Mouse (Mus musculus) myocyte (in vitro differentiated cells): ENCODE measurements around the gene Gm10803. TPM values are rescaled to one million over a fixed set of nuclear protein-coding genes. Genes with fewer than 3 reads are reported as not detected.
"Not testable (repeated sequence)": the region's sequence is repeated elsewhere in the genome, so short reads cannot be mapped to it uniquely, and the experiment has no call there.

ENCODE experiments used
- H3K27me3 ChIP-seq: one replicate; pipeline ENCODE4 v1.6.1; 2011; ENCODE audit not compliant: control insufficient read depth, insufficient read depth, insufficient read length
- H3K36me3 ChIP-seq: one replicate; pipeline ENCODE4 v1.6.1; 2011; ENCODE audit not compliant: control insufficient read depth, insufficient read depth
- H3K4me2 ChIP-seq: one replicate; pipeline ENCODE4 v1.6.1; 2011; ENCODE audit warnings: low read depth, control low read depth
- H3K4me3 ChIP-seq: one replicate; pipeline ENCODE4 v1.5.1; 2011; ENCODE audit warnings: mild to moderate bottlenecking, control low read depth, moderate library complexity
- H3K79me2 ChIP-seq: one replicate; pipeline ENCODE4 v1.6.1; 2011; ENCODE audit not compliant: control insufficient read depth, insufficient read depth
- H3ac ChIP-seq: one replicate; pipeline ENCODE4 v1.6.1; 2011; ENCODE audit not compliant: control insufficient read depth, insufficient read length
- CEBPB ChIP-seq: IDR thresholded peaks from 2 replicates; pipeline ENCODE4 v1.6.1; 2011; ENCODE audit warnings: mild to moderate bottlenecking, moderate library complexity; ENCODE audit not compliant: poor library complexity, insufficient read depth, severe bottlenecking
- E2F4 ChIP-seq: IDR thresholded peaks from one replicate; pipeline ENCODE4 v1.6.1; 2011; ENCODE audit warnings: mild to moderate bottlenecking, control low read depth, moderate library complexity; ENCODE audit not compliant: insufficient read depth
- MAX ChIP-seq: IDR thresholded peaks from one replicate; pipeline ENCODE4 v1.6.1; 2011; ENCODE audit warnings: low read depth, mild to moderate bottlenecking, control low read depth
- MYOD1 ChIP-seq, 3 experiments: IDR thresholded peaks; one replicate each; pipeline ENCODE4 v1.6.1; 2011; ENCODE audit warnings: control low read depth in 2 of 3, low read depth in 2 of 3, mild to moderate bottlenecking in 2 of 3, moderate library complexity in 1 of 3; ENCODE audit not compliant: insufficient read length in 2 of 3, control insufficient read depth in 1 of 3
- MYOG ChIP-seq, 3 experiments: IDR thresholded peaks; one replicate each; pipeline ENCODE4 v1.6.1; 2011; ENCODE audit warnings: control low read depth in 2 of 3, low read depth in 2 of 3, mild to moderate bottlenecking in 2 of 3; ENCODE audit not compliant: insufficient read length in 2 of 3, control insufficient read depth in 1 of 3, insufficient read depth in 1 of 3
- POLR2A ChIP-seq: IDR thresholded peaks from one replicate; pipeline ENCODE4 v1.6.1; 2011; ENCODE audit warnings: low read depth, mild to moderate bottlenecking, control low read depth, moderate library complexity; ENCODE audit not compliant: insufficient read length
- POLR2AphosphoS2 ChIP-seq: IDR thresholded peaks from one replicate; pipeline ENCODE4 v1.6.1; 2011; ENCODE audit warnings: low read depth, control low read depth; ENCODE audit not compliant: insufficient read length
- REST ChIP-seq: IDR thresholded peaks from one replicate; pipeline ENCODE4 v1.6.1; 2011; ENCODE audit warnings: mild to moderate bottlenecking, control low read depth, moderate library complexity; ENCODE audit not compliant: insufficient read depth, insufficient read length
- SRF ChIP-seq: IDR thresholded peaks from one replicate; pipeline ENCODE4 v1.6.1; 2011; ENCODE audit warnings: low read depth; ENCODE audit not compliant: control insufficient read depth, insufficient read length
- TCF12 ChIP-seq: IDR thresholded peaks from one replicate; pipeline ENCODE4 v1.6.1; 2011; ENCODE audit warnings: mild to moderate bottlenecking, control low read depth; ENCODE audit not compliant: poor library complexity, insufficient read depth, severe bottlenecking
- TCF3 ChIP-seq: IDR thresholded peaks from one replicate; pipeline ENCODE4 v1.6.1; 2011; ENCODE audit warnings: low read depth, control low read depth; ENCODE audit not compliant: insufficient read length
- USF1 ChIP-seq: IDR thresholded peaks from one replicate; pipeline ENCODE4 v1.6.1; 2011; ENCODE audit warnings: low read depth, mild to moderate bottlenecking, control low read depth, moderate library complexity
- polyA plus RNA-seq: library from polyadenylated mRNA; unstranded; fragments of >200 nt; fragmentation: generic; extraction: Trizol; gene quantifications from one replicate; pipeline ENCODE4 v1.2.1, GENCODE M21; 2012; ENCODE audit warnings: missing spikeins

Gm10803 gene
- polyA plus RNA-seq, result not detected

GRCm38 (mm10) chr2:93560268-93560667 lies at the start of gene Gm10803:
Gene Gm10803 (plus strand): TSS chr2:93560568.
- H3K79me2 ChIP-seq, H3ac ChIP-seq, H3K4me3 ChIP-seq, H3K4me2 ChIP-seq, H3K36me3 ChIP-seq: not testable (repeated sequence)
- H3K27me3 ChIP-seq, result peaks cover 37% of the 10 kb centered on the region

DNA sequence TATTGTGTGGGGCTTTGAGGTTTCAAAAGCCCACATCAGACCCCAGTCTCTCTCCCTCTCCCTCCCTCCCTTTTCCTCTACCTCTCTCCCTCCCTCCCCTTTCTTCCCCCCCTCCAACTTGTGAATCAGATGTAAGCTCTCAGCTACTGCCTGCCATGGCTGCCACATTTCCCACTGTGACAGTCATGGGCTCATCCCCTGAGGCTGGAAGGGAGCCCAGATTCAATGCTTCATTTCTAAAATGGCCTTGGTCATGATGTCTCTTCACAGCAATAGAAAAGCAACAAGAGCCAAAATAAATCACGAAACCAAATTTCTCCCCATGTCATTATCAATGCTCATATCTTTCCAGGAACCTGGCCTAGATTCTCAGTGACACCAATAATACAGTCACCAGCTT lies 49.5 kb upstream of the Gm10803 start:
- Histone ChIP-seq H3K4me2 (peak overlapping the region; percentile 26), H3K27me3 (peaks cover 22% of the 10 kb centered on the region), H3K4me3 (no peak overlapping the region), H3K36me3 (no peaks in the 10 kb centered on the region), H3ac (no peak overlapping the region), H3K79me2 (no peaks in the 10 kb centered on the region)
- TF ChIP-seq USF1, result no peak
- no peak for TF ChIP-seq SRF
- no peak for TF ChIP-seq TCF3
- TF ChIP-seq E2F4, result no peak
- no peak for TF ChIP-seq TCF12
- no peak for TF ChIP-seq MYOD1 (IDR thresholded peaks at IDR 0.05; ENCODE audit: control insufficient read depth in 1 of 3, insufficient read length in 2 of 3, low read depth in 2 of 3)
- no peak for TF ChIP-seq CEBPB
- no peak for TF ChIP-seq POLR2A
- no peak for TF ChIP-seq MAX
- no peak for TF ChIP-seq POLR2AphosphoS2
- no peak for TF ChIP-seq REST
- TF ChIP-seq MYOG (IDR thresholded peaks at IDR 0.05; ENCODE audit: control insufficient read depth in 1 of 3, insufficient read depth in 1 of 3, insufficient read length in 2 of 3, low read depth in 2 of 3), result no peak

DNA sequence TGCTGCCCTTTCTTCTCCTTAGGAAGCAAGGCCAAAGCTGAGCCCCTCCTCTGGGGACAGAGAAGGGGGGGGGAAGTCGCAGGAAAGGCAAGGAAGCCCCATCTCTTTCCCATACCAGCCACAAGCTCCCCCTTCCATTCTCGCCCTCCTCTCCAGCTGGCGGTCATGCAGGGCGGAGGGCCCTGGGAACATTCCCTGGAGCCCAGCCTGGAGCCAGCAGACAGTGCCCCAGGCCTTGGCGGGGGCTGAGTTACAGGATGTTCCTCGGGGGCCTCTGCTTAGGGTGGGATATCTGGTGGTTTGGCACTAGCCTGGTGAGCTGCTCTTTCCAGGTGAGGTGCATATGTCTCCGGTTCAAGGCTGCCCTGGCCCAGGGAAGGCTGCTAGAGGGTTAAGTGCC lies 48.2 kb upstream of the Gm10803 start:
- Histone ChIP-seq H3K36me3 (no peaks in the 10 kb centered on the region), H3K27me3 (peaks cover 16% of the 10 kb centered on the region), H3K4me2 (peak overlapping the region; percentile 45), H3K79me2 (no peaks in the 10 kb centered on the region), H3K4me3 (no peak overlapping the region), H3ac (no peak overlapping the region)
- TF ChIP-seq SRF, result no peak
- no peak for TF ChIP-seq REST
- TF ChIP-seq POLR2A, result no peak
- no peak for TF ChIP-seq POLR2AphosphoS2
- no peak for TF ChIP-seq TCF3
- no peak for TF ChIP-seq USF1
- TF ChIP-seq TCF12, result no peak
- no peak for TF ChIP-seq MYOG (IDR thresholded peaks at IDR 0.05; ENCODE audit: control insufficient read depth in 1 of 3, insufficient read depth in 1 of 3, insufficient read length in 2 of 3, low read depth in 2 of 3)
- TF ChIP-seq CEBPB, result no peak
- TF ChIP-seq E2F4, result no peak
- no peak for TF ChIP-seq MAX
- no peak for TF ChIP-seq MYOD1 (IDR thresholded peaks at IDR 0.05; ENCODE audit: control insufficient read depth in 1 of 3, insufficient read length in 2 of 3, low read depth in 2 of 3)

DNA sequence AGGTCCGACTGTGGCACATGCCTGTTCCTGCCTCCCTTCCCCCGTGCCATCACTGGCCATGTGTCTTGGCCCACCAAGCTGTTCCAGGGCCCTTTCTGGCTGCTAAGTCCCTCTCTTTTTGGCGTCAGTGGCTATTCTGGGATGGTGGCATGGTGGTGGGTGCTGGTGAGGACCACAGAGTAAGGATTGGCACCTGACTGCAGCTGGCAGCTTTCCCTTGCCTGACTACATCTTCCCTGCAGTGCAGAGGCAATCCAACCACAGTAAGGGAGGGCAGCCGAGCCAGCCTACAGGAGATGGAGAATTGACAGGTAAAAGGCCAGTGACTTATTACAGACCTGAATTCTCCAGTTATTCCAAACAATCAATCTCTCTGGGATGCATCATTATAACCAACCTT lies 45.1 kb upstream of the Gm10803 start:
- H3K4me3 ChIP-seq, result no peak overlapping the region
- H3ac ChIP-seq, result no peak overlapping the region
- no peak overlapping the region for H3K4me2 ChIP-seq
- H3K36me3 ChIP-seq, result no peaks in the 10 kb centered on the region
- H3K27me3 ChIP-seq, result peaks cover 24% of the 10 kb centered on the region
- TF ChIP-seq MYOG (IDR thresholded peaks at IDR 0.05; ENCODE audit: control insufficient read depth in 1 of 3, insufficient read depth in 1 of 3, insufficient read length in 2 of 3, low read depth in 2 of 3) (no peak), CEBPB (no peak), SRF (no peak), POLR2AphosphoS2 (no peak), E2F4 (no peak), MYOD1 (IDR thresholded peaks at IDR 0.05; ENCODE audit: control insufficient read depth in 1 of 3, insufficient read length in 2 of 3, low read depth in 2 of 3) (no peak), POLR2A (no peak), MAX (no peak), TCF3 (no peak), REST (no peak), TCF12 (no peak), USF1 (no peak)
- no peaks in the 10 kb centered on the region for H3K79me2 ChIP-seq

GRCm38 (mm10) chr2:93521042-93521441 lies 39.3 kb upstream of the Gm10803 start:
- Histone ChIP-seq H3ac (no peak overlapping the region), H3K79me2 (no peaks in the 10 kb centered on the region), H3K27me3 (peaks cover 63% of the 10 kb centered on the region), H3K4me3 (no peak overlapping the region), H3K36me3 (no peaks in the 10 kb centered on the region), H3K4me2 (no peak overlapping the region)
- no peak for TF ChIP-seq MAX
- TF ChIP-seq TCF3, result no peak
- no peak for TF ChIP-seq E2F4
- TF ChIP-seq USF1, result no peak
- TF ChIP-seq MYOD1 (IDR thresholded peaks at IDR 0.05; ENCODE audit: control insufficient read depth in 1 of 3, insufficient read length in 2 of 3, low read depth in 2 of 3), result no peak
- no peak for TF ChIP-seq POLR2AphosphoS2
- no peak for TF ChIP-seq REST
- no peak for TF ChIP-seq SRF
- TF ChIP-seq MYOG (IDR thresholded peaks at IDR 0.05; ENCODE audit: control insufficient read depth in 1 of 3, insufficient read depth in 1 of 3, insufficient read length in 2 of 3, low read depth in 2 of 3), result no peak
- TF ChIP-seq TCF12, result no peak
- no peak for TF ChIP-seq CEBPB
- TF ChIP-seq POLR2A, result no peak
